ENCODE assay signal across 24 mouse cellular contexts in genomic region chr1:90018071-90018470, GRCm38 (mm10). TPM values are rescaled to one million over a fixed set of nuclear protein-coding genes. Genes with fewer than 3 reads are reported as not detected.
A peak's percentile ranks its signal among the peaks of the same experiment; 100 is the strongest.
DNase-seq lines count a peak whose midpoint lies in the region; ATAC-seq lines count a peak whose summit lies in the region.
"Had no signal": no experiment of that assay in that cellular context is flagged by ENCODE, and none has a peak within 500 bp of the region (broad histone marks: within the 10 kb centered on the region; RNA-seq: fewer than 3 reads in every experiment).

No protein-coding gene starts in this region.

- ATAC-seq in CD4-positive, CD25-positive, alpha-beta regulatory T cell, adult 4 months = no peak
- ATAC-seq: forebrain, embryonic 16.5 days; hindbrain, embryonic 16.5 days had no signal

- DNase-seq in heart, postnatal 10 days = peak; percentile 53 to 60
- no peak for DNase-seq in heart, adult 8-10 months (ENCODE audit: low spot score)
- peak; percentile 42 for DNase-seq in 3T3-L1 (ENCODE audit: low read depth, low spot score)
- DNase-seq in adrenal gland, adult 18-20 months (ENCODE audit: low spot score in 2 of 2) = peak; percentile 45 to 66
- peak; percentile 82 for DNase-seq in adrenal gland, postnatal 14 days
- DNase-seq in embryo, embryonic 10.5 days (ENCODE audit: low spot score) = no peak
- DNase-seq in thymus, postnatal 25 days = no peak
- DNase-seq: B cell, adult 2 months; cerebellum, adult 11-12 months; cerebellum, postnatal 10 days; embryo, embryonic 11 days; gastrocnemius, postnatal 10 days; heart, adult 2 months; heart, postnatal 36 days; kidney, adult 11 months; kidney, adult 9 months had no signal

- intact Hi-C loops in heart, postnatal 10 days (cut with DNase I) = no loop called here

RNA-seq across cellular contexts. Expression of gene Asb18, which starts 3.6 kb away (rescaled TPM):
- 1 to 10 TPM; 6.3 to 8.0 TPM for total RNA-seq in heart, postnatal 10 days (2021)
- total RNA-seq in heart, adult 8-10 months (2022) = 10 to 100 TPM; 16.3 to 27.3 (median 23.7) TPM
- total RNA-seq in adrenal gland, adult 18-20 months (2021) = not detected
- total RNA-seq in adrenal gland, postnatal 14 days (2021) = not detected in 2 replicates
- not detected for polyA plus RNA-seq in CD4-positive, CD25-positive, alpha-beta regulatory T cell, adult 4 months (2017; shearing (Covaris generic))
- total RNA-seq: MEL had no signal
- polyA plus RNA-seq: embryonic facial prominence, embryonic 11.5 days; forebrain, embryonic 11.5 days; intestine, embryonic 14.5 days; kidney, postnatal 0 days had no signal

Comparison
In these comparisons a context has a peak if more than half of its experiments do, and no peak if none do; other contexts are left out.
1. DNase-seq: peak in heart, postnatal 10 days (2 of 2), 3T3-L1 (single experiment), adrenal gland, adult 18-20 months (2 of 2) and adrenal gland, postnatal 14 days (single experiment); none in heart, adult 8-10 months (single experiment), embryo, embryonic 10.5 days (single experiment) and thymus, postnatal 25 days (single experiment).